Mouse (Mus musculus) brain, embryonic 18.5 days (tissue): ENCODE results near the gene Zfp61.
A peak's percentile ranks its signal among the peaks of the same experiment; 100 is the strongest.

Experiments
- DNase-seq: peaks from one replicate; pipeline ENCODE4 v3.0.0-alpha.2; 2012; ENCODE audit warnings: low read depth, low spot score

Gene Zfp61

GRCm38 (mm10) chr7:24260000-24260312 lies 41.1 kb downstream of the Zfp61 start:
- DNase-seq, result no peak

GRCm38 (mm10) chr7:24259306-24259999 lies 41.6 kb downstream of the Zfp61 start:
- no peak for DNase-seq

GRCm38 (mm10) chr7:24254633-24255474 lies 46.2 kb downstream of the Zfp61 start, which contains the start of gene Zfp108:
Gene Zfp108, plus strand, starts transcription at chr7:24254794.
- DNase-seq, result peak; percentile 82

GRCm38 (mm10) chr7:24253779-24254615 lies 47.0 kb downstream of the Zfp61 start:
- no peak for DNase-seq
